Mouse (Mus musculus) hindbrain, postnatal 0 days (tissue): Measurements from ENCODE around the gene Stat3. TPM values are rescaled to one million over a fixed set of nuclear protein-coding genes. Genes with fewer than 3 reads are reported as not detected.
A peak's percentile ranks its signal among the peaks of the same experiment; 100 is the strongest.

Experiments used
- ATAC-seq: fragments of 200-750 bp; cut with Nextera tagmentation; 2 replicates; pipeline ENCODE4 v1.8.0; 2017; ENCODE audit warnings: mild to moderate bottlenecking, moderate TSS enrichment, moderate library complexity
- DNase-seq: peaks from one replicate; pipeline ENCODE4 v3.0.0-alpha.2; 2015; ENCODE audit warnings: low spot score
- H3K27ac ChIP-seq: fragments of 300-500 bp; sonication (generic); 2 replicates; pipeline ENCODE4 v1.5.1; 2014; ENCODE audit warnings: mild to moderate bottlenecking
- H3K27me3 ChIP-seq: fragments of 300-500 bp; sonication (generic); 2 replicates; pipeline ENCODE4 v1.6.1; 2014; ENCODE audit warnings: low read length, mixed read lengths; ENCODE audit not compliant: insufficient read depth
- H3K36me3 ChIP-seq: fragments of 300-500 bp; sonication (generic); 2 replicates; pipeline ENCODE4 v1.6.1; 2014; ENCODE audit warnings: low read length, mixed read lengths; ENCODE audit not compliant: insufficient read depth
- H3K4me1 ChIP-seq: fragments of 300-500 bp; sonication (generic); 2 replicates; pipeline ENCODE4 v1.6.1; 2014; ENCODE audit warnings: antibody characterized with exemption, low read length, mixed read lengths; ENCODE audit not compliant: insufficient read depth
- H3K4me2 ChIP-seq: fragments of 300-500 bp; sonication (generic); 2 replicates; pipeline ENCODE4 v1.6.1; 2014; ENCODE audit warnings: low read depth, mild to moderate bottlenecking, low read length, moderate library complexity, mixed read lengths
- H3K4me3 ChIP-seq: fragments of 300-500 bp; sonication (generic); 2 replicates; pipeline ENCODE4 v1.5.1; 2014; ENCODE audit warnings: low read length
- H3K9ac ChIP-seq: fragments of 300-500 bp; sonication (generic); replicated peaks from 2 replicates; pipeline ENCODE4 v1.6.1; 2014; ENCODE audit warnings: mild to moderate bottlenecking, low read length, moderate library complexity, mixed read lengths
- H3K9me3 ChIP-seq: fragments of 300-500 bp; sonication (generic); 2 replicates; pipeline ENCODE4 v1.6.1; 2016; ENCODE audit warnings: low read length, mixed read lengths
- CTCF ChIP-seq: IDR thresholded peaks from 2 replicates; pipeline ENCODE4 v1.5.1; 2016; ENCODE audit warnings: antibody characterized with exemption, control low read depth, low read depth
- WGBS: fragments of 180-500 bp; shearing (Covaris S2); extraction: QIAGEN DNeasy Blood & Tissue Kit; methylation state at CpG from one replicate; pipeline ENCODE4 v1.1.7; 2014; 5-methylcytosine and 5-hydroxymethylcytosine counted together
- polyA plus RNA-seq: library from polyadenylated mRNA; unstranded; fragments of >200 nt; fragmentation: Nextera tagmentation; extraction: Ambion mirVana; gene quantifications from 2 replicates; pipeline ENCODE4 v1.2.1, GENCODE M21; 2015
- total RNA-seq: library from RNA; depleted of rRNA; stranded (reverse); fragments of >200 nt; gene quantifications from 2 replicates; pipeline ENCODE4 v1.2.3, GENCODE M21; 2014

Gene Stat3
- total and polyA plus RNA-seq, 2 experiments from 2014 or later, result 43.4 to 49.7 TPM

GRCm38 (mm10) chr11:100969744-100970556, 30.6 kb upstream of the Stat3 start:
- Histone ChIP-seq H3K36me3 (no peaks in the 10 kb centered on the region), H3K27ac (peak overlapping the region; percentile 74; the same call in 1 of the 2 replicates), H3K4me3 (peak overlapping the region; percentile 43), H3K4me1 (peaks cover 12% of the 10 kb centered on the region), H3K9me3 (no peaks in the 10 kb centered on the region), H3K4me2 (peak overlapping the region; percentile 67), H3K27me3 (peaks cover 44% of the 10 kb centered on the region), H3K9ac (peak overlapping the region; percentile 54)
- no peak for TF ChIP-seq CTCF
- peak; percentile 12 for DNase-seq
- 1% methylated on average over 65 of the region's 65 CpGs for WGBS
- ATAC-seq, result no peak

GRCm38 (mm10) chr11:100969189-100969743, 29.9 kb upstream of the Stat3 start:
- no peak for DNase-seq
- no peak for TF ChIP-seq CTCF
- Histone ChIP-seq H3K27ac (no peak overlapping the region; the same call in 1 of the 2 replicates), H3K4me2 (peak overlapping the region; percentile 67), H3K4me1 (peaks cover 12% of the 10 kb centered on the region), H3K9me3 (no peaks in the 10 kb centered on the region), H3K27me3 (peaks cover 44% of the 10 kb centered on the region), H3K4me3 (peak overlapping the region; percentile 43), H3K9ac (peak overlapping the region; percentile 54), H3K36me3 (no peaks in the 10 kb centered on the region)
- 10% methylated on average over 35 of the region's 35 CpGs for WGBS
- no peak for ATAC-seq

- Histone ChIP-seq H3K4me2 (peak overlapping the region; percentile 67), H3K27ac (no peak overlapping the region), H3K4me1 (peaks cover 12% of the 10 kb centered on the region), H3K4me3 (peak overlapping the region; percentile 43), H3K36me3 (no peaks in the 10 kb centered on the region), H3K27me3 (peaks cover 44% of the 10 kb centered on the region), H3K9me3 (no peaks in the 10 kb centered on the region), H3K9ac (no peak overlapping the region)
- WGBS, result 80% methylated on average over 5 of the region's 5 CpGs
- no peak for DNase-seq
- ATAC-seq, result no peak
- TF ChIP-seq CTCF, result no peak
Observed at GRCm38 (mm10) chr11:100968501-100968900, 29.2 kb upstream of the Stat3 start.

GRCm38 (mm10) chr11:100967881-100968420, 28.6 kb upstream of the Stat3 start:
- H3K36me3 ChIP-seq, result no peaks in the 10 kb centered on the region
- ATAC-seq, result no peak
- H3K4me1 ChIP-seq, result peaks cover 12% of the 10 kb centered on the region
- 83% methylated on average over 5 of the region's 5 CpGs for WGBS
- no peak overlapping the region for H3K27ac ChIP-seq
- H3K4me3 ChIP-seq, result peak overlapping the region; percentile 43; the same call in 1 of the 2 replicates
- H3K27me3 ChIP-seq, result peaks cover 44% of the 10 kb centered on the region
- TF ChIP-seq CTCF, result no peak
- peak overlapping the region; percentile 67; the same call in 1 of the 2 replicates for H3K4me2 ChIP-seq
- no peak overlapping the region for H3K9ac ChIP-seq
- DNase-seq, result no peak
- no peaks in the 10 kb centered on the region for H3K9me3 ChIP-seq

- Histone ChIP-seq H3K9me3 (no peaks in the 10 kb centered on the region), H3K4me2 (no peak overlapping the region; the same call in 1 of the 2 replicates), H3K36me3 (no peaks in the 10 kb centered on the region), H3K4me1 (peaks cover 12% of the 10 kb centered on the region), H3K27me3 (peaks cover 39% of the 10 kb centered on the region), H3K27ac (no peak overlapping the region), H3K4me3 (no peak overlapping the region), H3K9ac (no peak overlapping the region)
- no peak for ATAC-seq
- DNase-seq, result no peak
- TF ChIP-seq CTCF, result no peak
- WGBS, result 66% methylated on average over 5 of the region's 5 CpGs
Observed at GRCm38 (mm10) chr11:100967376-100967775, 28.0 kb upstream of the Stat3 start.

GRCm38 (mm10) chr11:100965760-100966159, 26.4 kb upstream of the Stat3 start:
- no peak for DNase-seq
- H3K27me3 ChIP-seq, result peaks cover 24% of the 10 kb centered on the region
- no peak for TF ChIP-seq CTCF
- no peak overlapping the region for H3K27ac ChIP-seq
- WGBS, result 73% methylated on average over 6 of the region's 6 CpGs
- no peaks in the 10 kb centered on the region for H3K9me3 ChIP-seq
- H3K4me1 ChIP-seq, result peaks cover 12% of the 10 kb centered on the region
- no peak overlapping the region for H3K4me2 ChIP-seq
- no peak for ATAC-seq
- H3K36me3 ChIP-seq, result no peaks in the 10 kb centered on the region
- H3K9ac ChIP-seq, result no peak overlapping the region
- H3K4me3 ChIP-seq, result no peak overlapping the region
